Mouse (Mus musculus) gastrocnemius, adult 8-10 months (tissue): ENCODE results near the gene Fam168a. TPM values are rescaled to one million over a fixed set of nuclear protein-coding genes. Genes with fewer than 3 reads are reported as not detected.

ENCODE experiments used
- DNase-seq, 2 experiments: peaks; one replicate each; pipeline ENCODE4 v3.0.0; 2022; ENCODE audit warnings: low spot score in 2 of 2
- microRNA-seq: library from miRNA; unstranded; fragments of <30 nt; microRNA quantifications from one replicate; pipeline ENCODE4 v1.2.0, GENCODE M21; 2022
- total RNA-seq, 4 experiments: library from RNA; stranded (reverse); gene quantifications; 2 replicates each; pipeline ENCODE4 v1.2.4; 2022

The Fam168a gene
- total RNA-seq, 4 experiments from 2014 or later, result 39.0 to 44.3 (median 40.7) TPM

DNA sequence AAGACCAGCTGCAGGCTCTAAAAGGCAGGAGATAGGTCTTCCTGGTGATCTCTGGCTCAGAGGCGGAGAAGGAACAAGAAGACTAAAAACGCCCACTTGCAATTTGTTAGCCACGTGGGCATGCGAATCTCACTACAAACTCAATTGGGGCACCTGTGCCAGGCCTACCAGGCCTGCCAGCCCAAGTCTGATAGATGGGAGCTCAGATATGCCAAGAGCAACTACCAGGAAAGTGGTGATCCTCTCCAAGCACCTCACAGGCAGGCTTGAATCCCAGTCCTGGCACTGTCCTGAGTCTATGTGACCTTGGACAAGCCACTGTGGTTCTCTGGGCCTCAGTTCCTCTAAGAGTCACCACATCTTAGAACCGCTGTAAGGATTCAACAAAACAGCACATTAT lies 154.8 kb downstream of the Fam168a start:
- DNase-seq, result peak in 1 of 2 experiments; percentile 61

DNA sequence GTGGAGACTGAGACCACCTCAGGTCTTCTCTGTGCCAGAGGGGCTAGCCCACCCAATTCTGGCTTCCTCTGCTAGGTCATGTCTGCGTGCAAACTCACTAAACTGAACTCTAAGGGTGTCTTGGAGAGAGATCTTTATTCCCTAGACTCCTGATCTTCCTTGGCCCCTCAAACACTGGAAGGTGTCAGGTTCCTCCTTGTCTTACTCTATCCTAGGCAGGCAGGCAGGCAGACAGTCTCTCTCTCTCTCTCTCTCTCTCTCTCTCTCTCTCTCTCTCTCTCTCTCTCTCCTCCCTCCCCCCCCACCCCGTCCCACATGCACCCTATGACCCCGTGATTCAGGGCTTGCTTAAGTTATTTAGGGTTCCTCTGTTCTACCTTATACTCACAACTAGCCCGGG lies 155.9 kb downstream of the Fam168a start:
- no peak for DNase-seq

DNA sequence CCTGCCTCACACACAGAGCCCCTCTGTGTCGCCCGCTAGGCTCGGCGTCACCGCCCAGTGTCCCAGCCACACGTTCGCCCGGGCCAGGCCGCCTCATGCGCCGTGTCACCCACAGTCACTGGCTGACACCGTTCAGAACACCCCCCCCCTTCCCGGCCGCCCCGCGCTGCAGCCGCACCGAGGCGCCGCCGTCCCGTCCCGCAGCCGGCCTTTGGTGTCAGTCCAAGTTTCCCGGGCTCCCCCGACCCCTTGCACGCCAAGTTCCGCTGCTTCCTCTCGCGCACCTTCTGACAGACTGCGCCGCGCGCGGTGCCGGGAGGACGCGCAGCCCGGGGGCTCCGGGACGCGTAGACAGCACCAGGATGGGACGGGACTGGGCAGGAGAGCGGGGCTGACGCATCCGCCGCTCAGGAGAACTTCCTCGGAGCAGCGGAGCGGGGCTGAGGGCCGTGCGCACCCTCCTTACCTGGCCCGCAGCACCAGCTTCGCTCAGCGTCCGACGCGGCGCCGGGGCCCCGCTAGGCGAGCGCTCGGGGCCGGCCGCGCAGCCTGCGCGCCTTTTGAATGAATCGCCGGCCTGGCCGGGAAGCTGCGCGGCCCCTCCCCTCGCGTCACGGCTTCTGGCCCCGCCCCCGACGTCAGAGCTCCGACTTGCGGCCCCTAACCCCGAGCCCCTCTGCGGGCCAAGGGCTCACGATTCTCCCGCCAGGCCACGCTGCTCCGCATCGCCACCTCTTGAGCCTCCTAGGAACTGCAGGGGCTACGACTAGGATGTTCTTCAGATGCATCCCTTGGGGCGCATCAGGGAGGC lies 156.6 kb downstream of the Fam168a start, which contains the start of gene Relt:
Relt (minus strand) TSS at position 619 of the 811 bp plus-strand sequence.
- DNase-seq, result peak; percentile 91 to 92

DNA sequence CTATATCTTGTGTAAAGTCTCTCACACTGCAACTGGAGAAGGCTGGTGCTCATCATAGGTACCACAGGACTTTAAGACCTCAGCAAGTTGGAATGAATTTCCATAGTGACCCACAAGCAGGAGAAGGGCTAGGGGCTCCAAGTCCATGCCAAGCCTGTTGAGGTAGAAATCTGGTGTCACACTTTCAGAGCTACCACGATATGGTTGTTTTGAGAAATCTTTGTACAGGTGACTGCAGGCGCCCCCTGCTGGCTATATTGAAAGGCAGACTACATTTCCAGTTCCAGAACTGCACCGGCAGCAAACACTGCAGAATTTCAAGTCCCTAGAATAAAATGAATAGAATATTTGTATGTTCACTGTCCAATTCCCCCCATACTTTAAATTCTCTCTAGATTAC lies 160.2 kb downstream of the Fam168a start:
- DNase-seq, result peak; percentile 58 to 62

DNA sequence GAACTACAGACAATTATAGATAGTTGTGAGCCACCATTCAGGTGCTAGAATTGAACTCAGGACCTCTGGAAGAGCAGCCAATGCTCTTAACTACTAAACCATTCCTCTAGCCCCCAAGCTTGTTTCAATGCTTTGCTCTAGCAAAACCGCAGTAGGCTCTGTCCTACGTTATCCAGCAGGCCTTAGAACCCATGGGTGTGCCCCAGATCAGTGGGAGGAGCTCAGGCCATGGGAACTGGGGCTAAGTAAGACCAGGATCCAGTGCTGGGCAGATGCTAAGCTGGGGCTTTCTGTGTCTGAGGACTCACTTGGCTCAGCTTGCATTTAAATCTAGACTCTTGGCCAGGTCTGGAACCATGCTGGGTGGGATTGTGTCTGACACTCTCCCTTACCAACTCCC lies 161.1 kb downstream of the Fam168a start:
- no peak for DNase-seq

DNA sequence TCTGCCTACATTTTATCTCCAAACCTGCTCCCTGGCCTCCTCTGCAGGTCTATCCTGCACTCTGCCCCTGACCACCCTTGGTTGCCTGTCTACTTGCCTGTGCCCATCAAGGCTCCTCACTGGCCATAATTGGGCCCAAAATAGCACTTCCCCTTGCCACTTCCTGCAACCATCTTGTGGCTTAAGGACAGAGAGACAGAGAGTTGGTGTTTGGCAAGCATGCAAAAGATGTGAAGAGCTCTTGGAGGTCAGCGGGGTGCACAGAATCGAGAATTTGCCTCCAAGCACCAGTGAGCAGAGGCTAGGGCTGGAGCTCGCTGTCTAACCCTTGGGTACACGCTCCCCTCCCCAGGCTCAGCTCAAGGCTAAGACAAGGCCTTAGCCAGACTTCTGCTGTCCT lies 162.1 kb downstream of the Fam168a start:
- no peak for DNase-seq

DNA sequence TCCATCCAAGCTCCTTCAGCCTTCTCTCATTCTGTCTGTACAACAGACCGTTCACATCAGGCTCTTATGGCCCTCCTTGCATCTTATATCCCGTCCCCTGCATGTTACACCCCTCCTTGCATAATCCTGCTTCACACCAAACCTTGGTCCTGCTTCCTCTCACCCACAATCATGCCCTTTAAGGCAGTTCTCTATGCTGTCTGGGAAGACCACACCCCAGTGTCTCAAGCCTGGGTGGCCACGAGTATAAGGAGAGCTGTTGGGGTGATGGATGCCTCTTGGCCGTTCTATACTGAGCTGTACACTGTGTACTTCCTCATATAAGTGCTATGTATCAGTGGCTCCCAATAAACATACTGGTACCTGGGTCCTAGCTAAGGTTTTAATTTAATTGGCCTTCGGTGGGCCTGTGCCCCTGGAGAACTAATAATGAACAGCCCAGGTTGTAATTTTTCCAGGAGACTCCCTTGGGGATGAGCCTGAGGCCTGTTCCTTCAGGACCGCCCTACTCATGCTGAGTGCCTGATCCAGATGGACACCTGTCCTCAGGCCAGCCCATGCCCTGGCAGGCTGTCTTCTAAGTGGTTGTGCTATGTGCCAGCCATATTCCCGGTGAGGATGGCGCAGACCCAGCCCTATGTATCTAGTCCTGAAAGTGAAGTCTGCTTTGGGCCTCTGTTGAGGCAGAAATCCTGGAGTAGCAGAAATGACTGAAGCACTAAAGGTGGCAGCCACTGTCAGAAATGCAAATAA lies 163.6 kb downstream of the Fam168a start:
- DNase-seq, result peak in 1 of 2 experiments; percentile 49

DNA sequence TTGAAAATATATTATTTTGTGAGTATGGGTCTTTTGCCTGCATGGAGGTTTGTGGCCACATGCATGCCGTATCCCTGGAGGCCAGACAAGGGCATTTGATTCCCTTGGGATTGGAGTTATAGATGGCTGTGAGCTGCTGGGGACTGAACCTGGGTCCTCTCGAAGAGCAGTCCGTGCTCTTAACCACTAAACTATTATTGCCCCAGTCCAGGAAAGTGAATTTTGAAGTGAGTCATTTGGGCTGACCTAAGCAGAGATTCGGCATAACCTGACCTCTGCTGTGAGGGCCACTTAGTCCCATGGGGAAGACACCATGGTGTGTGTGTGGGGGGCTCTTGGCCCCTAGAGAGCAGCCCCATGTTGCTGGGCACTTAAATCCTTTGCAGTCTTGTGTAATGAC lies 164.9 kb downstream of the Fam168a start:
- DNase-seq, result no peak

DNA sequence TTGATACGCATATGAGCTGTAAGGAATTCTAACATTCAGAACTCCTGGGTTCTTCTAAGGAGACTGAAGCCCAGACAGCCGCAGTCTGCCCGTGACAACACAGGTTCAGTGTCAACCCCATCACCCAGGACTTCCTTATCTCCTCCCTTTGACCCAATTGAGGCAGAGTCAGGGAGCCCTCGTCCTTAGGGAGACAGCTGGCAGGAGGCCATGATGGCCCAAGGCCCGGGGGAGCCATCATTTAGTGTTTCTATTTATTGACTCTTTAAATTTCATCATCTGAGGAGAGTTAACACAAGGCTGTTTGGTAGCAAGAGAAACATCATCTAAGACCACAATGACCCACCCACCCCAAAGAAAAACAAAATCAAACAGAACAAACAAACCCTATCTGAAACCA lies 165.5 kb downstream of the Fam168a start:
- DNase-seq, result no peak

DNA sequence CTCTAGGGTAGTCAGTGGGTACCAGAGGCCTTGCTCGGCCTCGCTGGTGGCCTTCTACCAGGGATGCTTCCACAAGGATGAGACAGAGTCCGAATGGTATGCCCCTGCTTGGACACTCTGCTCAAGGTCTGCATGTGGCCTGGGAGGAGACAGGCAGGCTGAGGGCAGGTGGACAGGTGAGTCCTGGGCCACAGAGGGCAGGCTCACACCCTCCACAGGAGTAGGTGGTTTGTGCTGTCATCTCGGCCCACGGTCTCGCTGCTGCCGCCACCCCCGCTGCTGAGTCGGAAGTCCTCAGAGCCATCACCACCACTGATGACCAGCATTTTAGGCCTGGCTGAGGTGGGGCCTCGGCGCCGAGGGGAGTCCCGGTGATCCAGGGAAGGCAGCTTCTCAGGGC lies 166.8 kb downstream of the Fam168a start:
- DNase-seq, result no peak

DNA sequence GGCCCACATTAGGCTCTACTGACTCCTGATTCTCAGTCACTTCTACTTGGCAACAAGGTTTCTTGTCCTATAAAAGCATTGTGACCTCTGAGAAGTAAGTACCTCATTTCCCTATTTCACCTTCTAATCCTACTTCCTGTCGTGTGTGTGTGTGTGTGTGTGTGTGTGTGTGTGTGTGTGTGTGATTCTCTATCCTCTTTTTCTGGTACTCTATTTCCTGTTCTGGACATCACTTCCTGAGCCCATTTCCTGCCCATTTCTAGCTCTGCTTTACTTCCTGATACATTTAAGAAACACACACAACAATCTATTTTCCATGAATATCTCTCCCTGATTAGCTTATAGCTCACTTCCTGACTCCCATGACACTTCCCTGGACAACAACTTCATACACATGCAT lies 169.4 kb downstream of the Fam168a start:
- no peak for DNase-seq

DNA sequence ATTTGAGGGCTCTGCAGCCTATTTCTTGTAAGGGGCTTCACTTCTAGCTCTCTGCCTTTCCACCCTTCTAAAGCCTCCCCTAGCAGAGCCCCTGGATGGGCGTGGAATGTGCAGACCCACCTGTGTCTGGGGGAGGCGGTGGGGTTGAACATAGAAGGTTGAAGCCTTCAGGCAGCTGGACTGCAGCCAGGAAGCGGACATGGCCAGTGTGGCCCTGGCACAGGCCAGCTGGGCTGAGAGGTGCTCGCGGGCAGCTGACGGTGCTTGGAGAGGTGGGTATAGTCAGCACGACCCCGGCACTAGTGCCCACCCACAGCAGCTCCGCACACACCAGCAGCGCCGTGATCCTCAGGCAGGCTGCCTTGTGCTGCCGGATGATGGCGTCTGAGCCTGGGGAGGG lies 169.9 kb downstream of the Fam168a start:
- no peak for DNase-seq

DNA sequence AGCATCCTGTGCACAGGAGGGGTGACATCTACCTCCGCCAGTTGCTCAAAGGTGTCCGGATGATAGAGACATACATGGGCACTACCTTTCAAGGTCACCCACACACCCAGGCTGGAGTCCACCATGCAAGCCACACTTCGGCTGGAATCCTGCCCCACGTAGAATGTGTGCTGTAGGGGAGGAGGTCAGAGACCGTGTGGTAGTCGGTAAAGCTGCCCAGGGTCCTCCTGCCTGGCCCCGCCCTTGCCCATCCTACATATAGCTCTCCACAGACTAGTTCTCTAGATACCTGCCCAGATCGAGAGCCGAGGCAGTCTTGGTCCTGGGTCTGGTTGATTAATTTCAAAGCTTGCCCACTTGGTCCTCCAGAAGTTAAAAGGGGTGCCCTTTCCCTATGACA lies 170.3 kb downstream of the Fam168a start:
- DNase-seq, result no peak

DNA sequence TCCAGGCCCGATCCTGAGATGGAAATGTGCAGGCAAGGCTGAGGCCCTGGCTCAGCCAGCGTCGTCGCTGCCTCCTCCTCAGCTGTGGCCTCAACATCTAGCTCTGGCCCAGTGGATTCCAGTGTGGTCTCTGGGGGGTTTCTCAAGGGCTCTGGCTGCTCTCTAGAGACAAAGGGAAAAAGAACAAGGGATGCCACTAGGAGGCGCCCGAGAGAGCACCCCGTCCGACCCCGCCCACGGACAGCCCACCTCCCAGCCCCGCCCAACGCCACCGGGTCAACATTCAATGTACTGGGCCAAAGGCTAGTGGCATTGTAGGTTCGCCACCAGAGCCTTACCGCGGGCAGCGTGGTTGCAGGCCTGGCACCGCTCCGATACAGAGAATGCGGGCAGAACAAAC lies 173.2 kb downstream of the Fam168a start:
- DNase-seq, result no peak

DNA sequence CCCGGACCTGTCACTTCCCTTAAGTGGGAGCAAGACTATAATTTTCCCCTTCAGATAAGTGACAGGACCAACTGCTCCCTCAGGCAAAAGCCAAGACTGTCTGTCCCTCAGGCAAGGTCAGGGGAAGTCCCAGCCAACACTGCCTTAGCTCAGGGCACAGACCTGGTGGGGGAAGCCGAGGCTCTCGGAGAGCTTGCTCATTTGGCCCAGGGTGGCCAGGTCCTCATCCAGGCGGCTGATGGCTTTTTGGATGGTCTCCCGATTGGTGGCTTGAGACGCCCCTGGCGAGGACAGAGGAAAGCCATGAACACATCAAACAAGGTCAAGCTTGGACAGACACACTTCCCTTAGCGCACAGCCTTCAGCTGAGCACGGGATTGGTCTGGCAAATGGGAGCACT lies 175.1 kb downstream of the Fam168a start:
- DNase-seq, result peak; percentile 70 to 82

DNA sequence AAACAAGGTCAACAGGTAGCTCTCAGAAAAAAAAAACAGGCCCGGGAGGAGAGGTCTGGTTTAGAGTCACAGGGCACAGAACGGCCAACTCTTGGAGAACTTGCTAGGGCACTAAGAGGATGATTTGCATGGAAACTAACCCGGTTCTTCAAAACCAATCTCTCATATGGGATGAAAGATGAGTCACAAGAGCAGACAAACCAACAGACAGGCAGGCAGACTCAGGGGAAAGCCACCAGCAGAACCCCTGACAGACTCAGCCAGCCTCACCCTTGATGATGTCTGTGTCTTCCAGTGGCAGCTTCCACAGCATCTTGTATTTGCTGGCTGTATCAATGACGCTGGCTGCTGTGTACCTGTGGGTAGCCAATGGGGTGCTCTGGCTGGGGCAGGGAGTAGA lies 175.5 kb downstream of the Fam168a start:
- DNase-seq, result no peak

DNA sequence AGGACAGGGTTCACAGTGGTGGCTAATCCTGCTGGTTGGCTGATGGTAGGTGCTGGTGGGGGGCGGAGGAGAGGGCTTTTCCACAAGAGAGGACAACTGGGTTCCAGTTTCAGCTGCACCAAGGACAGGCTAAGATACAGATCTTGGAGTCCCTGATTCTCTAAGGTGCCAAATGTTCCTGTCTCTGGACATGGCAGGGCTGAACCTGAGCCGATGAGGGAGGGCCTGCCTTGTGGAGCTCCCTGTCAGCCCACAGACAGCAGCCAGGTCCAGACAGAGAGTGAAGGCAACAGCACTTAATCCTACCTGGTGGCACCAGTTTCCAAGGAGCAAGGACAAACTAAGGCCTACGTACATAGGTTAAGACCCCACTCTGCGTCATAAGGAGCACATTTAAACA lies 178.0 kb downstream of the Fam168a start:
- DNase-seq, result no peak

DNA sequence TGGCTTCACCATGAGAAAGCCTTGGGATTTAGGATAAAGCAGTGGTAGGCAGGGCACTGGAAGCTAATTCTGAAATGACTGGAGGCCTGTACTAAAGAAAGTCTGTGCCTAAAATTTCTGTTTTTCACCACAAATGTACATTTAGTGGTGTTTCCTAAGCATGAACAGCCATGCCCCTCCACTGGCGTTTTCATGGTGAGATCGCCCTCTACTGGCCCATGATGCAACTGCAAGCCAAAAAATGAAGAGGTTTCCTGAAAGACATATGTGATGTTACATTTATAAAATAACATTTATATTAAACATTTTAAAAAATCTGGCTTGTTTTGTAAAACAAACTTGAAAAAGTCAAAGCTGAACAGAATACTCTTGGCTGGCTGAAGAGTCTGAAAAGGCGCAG lies 180.1 kb downstream of the Fam168a start:
- no peak for DNase-seq

Small RNAs within 50 kb of the gene (microRNA-seq; reads per million reads assigned to microRNA genes)
- 261 reads per million, percentile 66 among the genes with 10 or more reads in this experiment for gene Mir3102

Other genes with a start within 250 kb of the Fam168a start
- gene Ucp3, start 233.6 kb upstream of the Fam168a start, total RNA-seq, result 100 to 1,000 TPM in 2 of 4 experiments, 10 to 100 TPM in 2; 88.7 to 109 (median 102) TPM
- 10 to 100 TPM in 2 of 4 experiments, 1 to 10 TPM in 2; 6.3 to 15.0 (median 12.0) TPM for gene Ucp2, start 213.3 kb upstream of the Fam168a start, total RNA-seq
- under 1 TPM in 1 of 4 experiments, not detected in 3; 0.13 TPM for gene Dnajb13, start 191.7 kb upstream of the Fam168a start, total RNA-seq
- 10 to 100 TPM in 2 of 4 experiments, 1 to 10 TPM in 2; 8.3 to 10.7 (median 9.7) TPM for gene Coa4, start 169.6 kb upstream of the Fam168a start, total RNA-seq
- gene Rab6a, start 99.2 kb upstream of the Fam168a start, total RNA-seq, result 10 to 100 TPM; 64.9 to 73.3 (median 68.4) TPM
- 10 to 100 TPM; 53.5 to 64.5 (median 58.5) TPM for gene Mrpl48, start 98.3 kb upstream of the Fam168a start, total RNA-seq
- 100 to 1,000 TPM in 2 of 4 experiments, 10 to 100 TPM in 2; 85.9 to 102 (median 98.0) TPM for gene Plekhb1, start 44.2 kb upstream of the Fam168a start, total RNA-seq
- 10 to 100 TPM; 10.5 to 22.2 (median 13.8) TPM for gene Relt, start 156.8 kb downstream of the Fam168a start, total RNA-seq
- gene Arhgef17, start 225.5 kb downstream of the Fam168a start, total RNA-seq, result 10 to 100 TPM; 33.5 to 44.3 (median 38.1) TPM